Mouse (Mus musculus) liver, embryonic 11.5 days (tissue): Measurements from ENCODE around the gene Evi2a. TPM values are rescaled to one million over a fixed set of nuclear protein-coding genes. Genes with fewer than 3 reads are reported as not detected.

ENCODE experiments used
- ATAC-seq: fragments of 200-750 bp; cut with Nextera tagmentation; replicated peaks from 2 replicates; pipeline ENCODE4 v1.8.0; 2017; ENCODE audit warnings: moderate number of reproducible peaks, mild to moderate bottlenecking, moderate TSS enrichment, moderate library complexity; ENCODE audit not compliant: low FRiP score
- DNase-seq: peaks from one replicate; pipeline ENCODE4 v3.0.0-alpha.2; 2017; ENCODE audit warnings: low spot score
- H3K27ac ChIP-seq: fragments of 300-500 bp; sonication (generic); 2 replicates; pipeline ENCODE4 v1.5.1; 2014; ENCODE audit warnings: mild to moderate bottlenecking, low read depth, low read length, control low read depth
- H3K27me3 ChIP-seq: fragments of 300-500 bp; sonication (generic); replicated peaks from 2 replicates; pipeline ENCODE4 v1.6.1; 2014; ENCODE audit warnings: low read length, mixed read lengths; ENCODE audit not compliant: control insufficient read depth, insufficient read depth
- H3K36me3 ChIP-seq: fragments of 300-500 bp; sonication (generic); 2 replicates; pipeline ENCODE4 v1.6.1; 2014; ENCODE audit warnings: mild to moderate bottlenecking, low read length, moderate library complexity, mixed read lengths; ENCODE audit not compliant: control insufficient read depth, insufficient read depth
- H3K4me1 ChIP-seq: fragments of 300-500 bp; sonication (generic); replicated peaks from 2 replicates; pipeline ENCODE4 v1.6.1; 2014; ENCODE audit warnings: low read length, mixed read lengths; ENCODE audit not compliant: control insufficient read depth, insufficient read depth
- H3K4me2 ChIP-seq: fragments of 300-500 bp; sonication (generic); 2 replicates; pipeline ENCODE4 v1.6.1; 2014; ENCODE audit warnings: mild to moderate bottlenecking, control low read depth, moderate library complexity
- H3K4me3 ChIP-seq: fragments of 300-500 bp; sonication (generic); 2 replicates; pipeline ENCODE4 v1.5.1; 2014; ENCODE audit warnings: low read depth, low read length, control low read depth
- H3K9ac ChIP-seq: fragments of 300-500 bp; sonication (generic); 2 replicates; pipeline ENCODE4 v1.6.1; 2014; ENCODE audit warnings: low read depth, low read length, control low read depth
- H3K9me3 ChIP-seq: fragments of 300-500 bp; sonication (generic); 2 replicates; pipeline ENCODE4 v1.6.1; 2016; ENCODE audit warnings: low read length, inconsistent platforms, mixed read lengths; ENCODE audit not compliant: control insufficient read depth
- WGBS: fragments of 180-500 bp; shearing (Covaris S2); extraction: QIAGEN DNeasy Blood & Tissue Kit; methylation state at CpG from one replicate; pipeline ENCODE4 v1.1.7; 2014; 5-methylcytosine and 5-hydroxymethylcytosine counted together
- polyA plus RNA-seq: library from polyadenylated mRNA; unstranded; fragments of >200 nt; fragmentation: Nextera tagmentation; extraction: Ambion mirVana; gene quantifications from 2 replicates; pipeline ENCODE4 v1.2.1, GENCODE M21; 2014

Gene Evi2a
- polyA plus RNA-seq, 1 experiment from 2014 or later = 5.9 TPM

DNA sequence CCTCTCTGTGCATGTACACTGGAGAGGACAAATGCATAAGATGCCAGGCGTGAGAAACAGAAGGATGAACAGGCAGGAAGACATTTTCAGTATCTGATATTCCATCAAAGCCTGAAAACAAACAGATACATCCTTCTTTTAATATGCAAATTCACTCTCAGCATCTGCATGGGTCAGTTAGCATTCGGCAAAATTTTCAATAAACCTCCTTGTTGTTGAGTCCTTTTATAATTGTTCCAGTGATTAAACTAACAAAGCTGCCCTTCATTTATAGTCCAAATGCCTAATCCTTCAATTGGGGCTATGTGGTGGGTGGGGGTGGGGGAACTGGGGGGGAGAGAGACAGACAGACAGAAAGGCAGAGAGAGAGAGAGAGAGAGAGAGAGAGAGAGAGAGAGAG lies 27.5 kb downstream of the Evi2a start:
- Histone ChIP-seq H3K4me3 (no peak overlapping the region), H3K27me3 (no peaks in the 10 kb centered on the region), H3K9me3 (no peaks in the 10 kb centered on the region), H3K4me2 (no peak overlapping the region), H3K4me1 (peaks cover 3% of the 10 kb centered on the region; the same call in 1 of the 2 replicates), H3K27ac (no peak overlapping the region), H3K9ac (no peak overlapping the region), H3K36me3 (no peaks in the 10 kb centered on the region)
- DNase-seq (no peak), ATAC-seq (no peak)
- WGBS = 81% methylated on average over 2 of the region's 2 CpGs

DNA sequence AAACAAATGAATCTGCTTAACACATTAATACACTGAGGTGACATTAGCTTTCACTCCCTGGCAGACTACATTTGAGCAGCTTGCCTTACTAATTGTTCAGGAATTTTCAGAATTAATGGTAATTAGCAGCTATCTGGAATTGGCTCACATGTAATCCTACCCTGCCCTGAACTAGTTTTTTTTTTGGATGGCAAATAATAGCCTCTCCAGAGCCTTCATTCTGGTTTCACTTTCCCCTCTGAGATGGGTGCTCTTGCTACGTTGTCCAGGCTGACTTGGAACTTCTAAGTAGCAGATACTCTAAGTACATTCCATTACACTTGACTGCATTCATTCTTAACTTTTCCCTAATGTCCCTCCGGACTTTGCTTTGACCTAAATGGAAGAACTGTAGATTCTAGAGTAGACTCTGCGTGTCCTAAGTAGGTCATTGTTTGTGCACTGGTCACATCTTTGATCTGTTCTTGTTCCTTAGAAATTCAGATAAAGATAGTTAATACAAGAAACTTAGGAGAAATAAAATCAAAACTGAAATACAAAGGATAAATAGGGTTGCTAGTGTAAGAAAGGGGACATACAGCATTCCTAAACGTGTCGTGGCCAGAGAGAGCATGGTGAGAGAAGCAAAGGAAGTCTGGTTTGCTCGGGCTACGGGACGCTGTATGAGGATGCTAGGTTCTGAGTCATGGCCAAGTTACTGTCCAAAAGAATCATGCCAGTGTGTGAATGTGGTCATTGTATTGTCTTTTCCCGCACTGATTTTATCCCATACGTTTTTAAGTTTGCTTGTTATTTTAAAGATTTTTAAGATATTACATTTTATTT lies 35.2 kb downstream of the Evi2a start:
- no peaks in the 10 kb centered on the region for H3K27me3 ChIP-seq
- H3K4me1 ChIP-seq = no peaks in the 10 kb centered on the region
- DNase-seq = no peak
- H3K9ac ChIP-seq = no peak overlapping the region
- WGBS = 83% methylated on average over 10 of the region's 10 CpGs
- H3K4me3 ChIP-seq = no peak overlapping the region
- H3K4me2 ChIP-seq = no peak overlapping the region
- ATAC-seq = no peak
- H3K36me3 ChIP-seq = no peaks in the 10 kb centered on the region
- no peak overlapping the region for H3K27ac ChIP-seq
- H3K9me3 ChIP-seq = no peaks in the 10 kb centered on the region

- Histone ChIP-seq H3K4me3 (no peak overlapping the region), H3K9ac (no peak overlapping the region), H3K9me3 (no peaks in the 10 kb centered on the region), H3K36me3 (peaks cover 6% of the 10 kb centered on the region; the same call in 1 of the 2 replicates), H3K27me3 (no peaks in the 10 kb centered on the region), H3K4me1 (no peaks in the 10 kb centered on the region), H3K4me2 (no peak overlapping the region), H3K27ac (no peak overlapping the region)
- ATAC-seq (no peak), DNase-seq (no peak)
Observed at GRCm38 (mm10) chr11:79484721-79485120, 45.7 kb downstream of the Evi2a start.

- no peak overlapping the region for H3K27ac ChIP-seq
- H3K4me1 ChIP-seq = no peaks in the 10 kb centered on the region
- WGBS = 81% methylated on average over 7 of the region's 7 CpGs
- H3K27me3 ChIP-seq = no peaks in the 10 kb centered on the region
- no peak overlapping the region for H3K4me2 ChIP-seq
- H3K4me3 ChIP-seq = no peak overlapping the region
- no peak overlapping the region for H3K9ac ChIP-seq
- H3K9me3 ChIP-seq = no peaks in the 10 kb centered on the region
- no peak for ATAC-seq
- H3K36me3 ChIP-seq = peaks cover 6% of the 10 kb centered on the region; the same call in 1 of the 2 replicates
- no peak for DNase-seq
Observed at GRCm38 (mm10) chr11:79483876-79484528, 46.4 kb downstream of the Evi2a start.

- ATAC-seq = no peak
- WGBS = 91% methylated on average over 6 of the region's 6 CpGs
Observed at GRCm38 (mm10) chr11:79483392-79483791, 47.0 kb downstream of the Evi2a start.

More at GRCm38 (mm10) chr11:79483392-79483791, 47.0 kb downstream of the Evi2a start:
- no peak for DNase-seq
- no peaks in the 10 kb centered on the region for H3K27me3 ChIP-seq
- H3K9ac ChIP-seq = no peak overlapping the region
- H3K4me1 ChIP-seq = no peaks in the 10 kb centered on the region
- no peaks in the 10 kb centered on the region for H3K9me3 ChIP-seq
- peaks cover 6% of the 10 kb centered on the region; the same call in 1 of the 2 replicates for H3K36me3 ChIP-seq
- H3K4me3 ChIP-seq = no peak overlapping the region
- no peak overlapping the region for H3K27ac ChIP-seq
- no peak overlapping the region for H3K4me2 ChIP-seq

Other genes with a start within 250 kb of the Evi2a start
- gene Gm9964, start 233.7 kb downstream of the Evi2a start, polyA plus RNA-seq = not detected in 2 replicates
- gene Nf1, start 190.9 kb downstream of the Evi2a start, polyA plus RNA-seq = 4.9 TPM in 2 replicates
- gene Omg, start 26.5 kb downstream of the Evi2a start, polyA plus RNA-seq = 0.12 and 0.42 TPM in 2 replicates
- gene Evi2b, start 6.8 kb downstream of the Evi2a start, polyA plus RNA-seq = 12.7 and 14.4 TPM in 2 replicates
- 1.2 and 1.7 TPM in 2 replicates for gene Evi2, start within 50 bp of the Evi2a start, polyA plus RNA-seq
- gene Rab11fip4, start 60.6 kb upstream of the Evi2a start, polyA plus RNA-seq = 2.2 and 2.9 TPM in 2 replicates